Mouse (Mus musculus) intestine, postnatal 0 days (tissue): ENCODE results near the gene Lpgat1. TPM values are rescaled to one million over a fixed set of nuclear protein-coding genes. Genes with fewer than 3 reads are reported as not detected.

Experiments
- ATAC-seq: fragments of 200-750 bp; cut with Nextera tagmentation; 2 replicates; pipeline ENCODE4 v1.8.0; 2017; ENCODE audit warnings: mild to moderate bottlenecking, moderate TSS enrichment, moderate library complexity
- H3K27ac ChIP-seq: fragments of 300-500 bp; sonication (generic); 2 replicates; pipeline ENCODE4 v1.5.1; 2014; ENCODE audit warnings: mild to moderate bottlenecking, low read depth, low read length, moderate library complexity
- H3K27me3 ChIP-seq: fragments of 300-500 bp; sonication (generic); replicated peaks from 2 replicates; pipeline ENCODE4 v1.6.1; 2014; ENCODE audit warnings: low read length, mixed read lengths; ENCODE audit not compliant: control insufficient read depth, insufficient read depth
- H3K36me3 ChIP-seq: fragments of 300-500 bp; sonication (generic); 2 replicates; pipeline ENCODE4 v1.6.1; 2014; ENCODE audit warnings: mild to moderate bottlenecking, moderate library complexity; ENCODE audit not compliant: control insufficient read depth, insufficient read depth
- H3K4me1 ChIP-seq: fragments of 300-500 bp; sonication (generic); replicated peaks from 2 replicates; pipeline ENCODE4 v1.6.1; 2014; ENCODE audit warnings: antibody characterized with exemption, low read length, mixed read lengths; ENCODE audit not compliant: control insufficient read depth, insufficient read depth
- H3K4me2 ChIP-seq: fragments of 300-500 bp; sonication (generic); replicated peaks from 2 replicates; pipeline ENCODE4 v1.6.1; 2014; ENCODE audit warnings: low read depth, mild to moderate bottlenecking, moderate library complexity
- H3K4me3 ChIP-seq: fragments of 300-500 bp; sonication (generic); 2 replicates; pipeline ENCODE4 v1.5.1; 2014; ENCODE audit warnings: low read depth, low read length
- H3K9ac ChIP-seq: fragments of 300-500 bp; sonication (generic); 2 replicates; pipeline ENCODE4 v1.6.1; 2014; ENCODE audit warnings: mild to moderate bottlenecking, low read depth, low read length
- H3K9me3 ChIP-seq: fragments of 300-500 bp; sonication (generic); 2 replicates; pipeline ENCODE4 v1.6.1; 2016; ENCODE audit warnings: mixed run types; ENCODE audit not compliant: control insufficient read depth
- CTCF ChIP-seq: sonication (generic); IDR thresholded peaks from 2 replicates; pipeline ENCODE4 v1.5.1; 2016; ENCODE audit warnings: low read depth, mild to moderate bottlenecking, control low read depth, antibody characterized with exemption, moderate library complexity
- WGBS: fragments of 180-500 bp; shearing (Covaris S2); extraction: QIAGEN DNeasy Blood & Tissue Kit; methylation state at CpG from one replicate; pipeline ENCODE4 v1.1.7; 2014; 5-methylcytosine and 5-hydroxymethylcytosine counted together
- polyA plus RNA-seq: library from polyadenylated mRNA; unstranded; fragments of >200 nt; fragmentation: Nextera tagmentation; extraction: Ambion mirVana; gene quantifications from 2 replicates; pipeline ENCODE4 v1.2.1, GENCODE M21; 2015

The Lpgat1 gene
- polyA plus RNA-seq, 1 experiment from 2014 or later = 135 TPM

- ATAC-seq = peak; percentile 84
- Histone ChIP-seq H3K9me3 (no peaks in the 10 kb centered on the region), H3K4me2 (no peak overlapping the region), H3K36me3 (no peaks in the 10 kb centered on the region), H3K27ac (peak overlapping the region; percentile 41), H3K9ac (no peak overlapping the region), H3K4me3 (no peak overlapping the region), H3K27me3 (no peaks in the 10 kb centered on the region), H3K4me1 (peaks cover 7% of the 10 kb centered on the region)
- 48% methylated on average over 7 of the region's 7 CpGs for WGBS
- TF ChIP-seq CTCF = no peak
These were observed 76.4 kb downstream of the Lpgat1 start for GRCm38 (mm10) chr1:191793888-191794532.

- Histone ChIP-seq H3K36me3 (no peaks in the 10 kb centered on the region), H3K4me1 (peaks cover 7% of the 10 kb centered on the region), H3K4me3 (no peak overlapping the region), H3K9me3 (no peaks in the 10 kb centered on the region), H3K9ac (no peak overlapping the region), H3K27me3 (no peaks in the 10 kb centered on the region), H3K4me2 (no peak overlapping the region), H3K27ac (no peak overlapping the region)
- no peak for ATAC-seq
- TF ChIP-seq CTCF = no peak
- WGBS = 65% methylated on average over 4 of the region's 4 CpGs
These were observed 78.7 kb downstream of the Lpgat1 start for GRCm38 (mm10) chr1:191796238-191796896.

GRCm38 (mm10) chr1:191802093-191802819, 84.6 kb downstream of the Lpgat1 start:
- Histone ChIP-seq H3K27me3 (no peaks in the 10 kb centered on the region), H3K9me3 (no peaks in the 10 kb centered on the region), H3K9ac (no peak overlapping the region), H3K4me1 (0 out of 2 replicates have a peak, but pooled peaks cover 4% of the 10 kb centered on the region), H3K4me3 (no peak overlapping the region), H3K27ac (peak overlapping the region; percentile 52; the same call in 1 of the 2 replicates), H3K36me3 (no peaks in the 10 kb centered on the region), H3K4me2 (peak overlapping the region; percentile 55)
- no peak for TF ChIP-seq CTCF
- peak; percentile 90 for ATAC-seq
- WGBS = 34% methylated on average over 9 of the region's 9 CpGs

GRCm38 (mm10) chr1:191802820-191803655, 85.4 kb downstream of the Lpgat1 start:
- Histone ChIP-seq H3K4me2 (peak overlapping the region; percentile 55; the same call in 1 of the 2 replicates), H3K27me3 (no peaks in the 10 kb centered on the region), H3K4me3 (no peak overlapping the region), H3K36me3 (no peaks in the 10 kb centered on the region), H3K9me3 (no peaks in the 10 kb centered on the region), H3K27ac (peak overlapping the region; percentile 15; the same call in 1 of the 2 replicates), H3K4me1 (0 out of 2 replicates have a peak, but pooled peaks cover 4% of the 10 kb centered on the region), H3K9ac (no peak overlapping the region; the same call in 1 of the 2 replicates)
- TF ChIP-seq CTCF = no peak
- no peak for ATAC-seq
- WGBS = 53% methylated on average over 10 of the region's 10 CpGs

GRCm38 (mm10) chr1:191804747-191805146, 87.1 kb downstream of the Lpgat1 start:
- no peak overlapping the region for H3K4me3 ChIP-seq
- 74% methylated on average over 5 of the region's 5 CpGs for WGBS
- no peaks in the 10 kb centered on the region for H3K9me3 ChIP-seq
- no peak overlapping the region for H3K4me2 ChIP-seq
- 0 out of 2 replicates have a peak, but pooled peaks cover 4% of the 10 kb centered on the region for H3K4me1 ChIP-seq
- TF ChIP-seq CTCF = no peak
- no peak overlapping the region for H3K27ac ChIP-seq
- no peaks in the 10 kb centered on the region for H3K27me3 ChIP-seq
- no peak for ATAC-seq
- no peaks in the 10 kb centered on the region for H3K36me3 ChIP-seq
- H3K9ac ChIP-seq = no peak overlapping the region
